In the genomic region with DNA sequence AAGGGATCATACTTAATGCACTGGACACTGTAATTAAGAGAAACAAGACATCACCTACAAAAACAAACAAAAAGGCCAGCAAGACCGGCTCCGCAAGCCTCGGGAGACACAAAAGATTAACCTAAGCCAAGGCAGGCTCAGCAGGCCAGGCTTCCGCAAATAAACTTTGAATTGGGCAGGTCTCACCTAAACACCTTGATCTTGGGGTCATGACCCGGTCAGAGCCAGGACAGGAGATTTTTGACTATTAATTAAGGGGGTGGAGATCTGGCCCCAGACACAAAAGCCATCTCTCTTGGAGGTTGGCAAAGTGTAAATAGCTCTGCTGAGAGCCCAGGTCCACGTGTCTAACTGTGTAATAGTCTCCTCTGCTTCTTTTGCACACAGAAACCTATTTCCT, we compare ENCODE assay signal across 13 mouse cellular contexts. TPM values are rescaled to one million over a fixed set of nuclear protein-coding genes. Genes with fewer than 3 reads are reported as not detected.
DNase-seq lines count a peak whose midpoint lies in the region; ATAC-seq and TF ChIP-seq lines count a peak whose summit lies in the region.
"Had no signal": no experiment of that assay in that cellular context is flagged by ENCODE, and none has a peak within 500 bp of the region (broad histone marks: within the 10 kb centered on the region; RNA-seq: fewer than 3 reads in every experiment).

No protein-coding gene starts in this region.

- WGBS in kidney, embryonic 15.5 days = 29% methylated on average over 6 of the region's 6 CpGs
- 37% methylated on average over 6 of the region's 6 CpGs for WGBS in heart, embryonic 12.5 days

- H3K4me1 ChIP-seq in CH12.LX (ENCODE audit: control insufficient read depth in 1 of 2, insufficient read depth in 2 of 2) = peaks cover 17 to 45% of the 10 kb centered on the region in 2 experiments
- peaks cover 21% of the 10 kb centered on the region for H3K4me1 ChIP-seq in kidney, embryonic 15.5 days
- peaks cover 28% of the 10 kb centered on the region for H3K4me1 ChIP-seq in heart, embryonic 12.5 days (replicated peaks)

- intact Hi-C loops in gastrocnemius, adult 2 months (cut with DNase I) = no loop called here
- intact Hi-C loops in gastrocnemius, postnatal 14 days (cut with DNase I; ENCODE audit: low total_unique reads) = no loop called here

- H3K9ac ChIP-seq in CH12.LX (ENCODE audit: insufficient read depth, low read depth) = no peak overlapping the region
- no peak overlapping the region for H3K9ac ChIP-seq in kidney, embryonic 15.5 days
- no peak overlapping the region; the same call in 1 of the 2 replicates for H3K9ac ChIP-seq in heart, embryonic 12.5 days
- H3K9ac ChIP-seq: forebrain, embryonic 12.5 days; liver, embryonic 13.5 days had no signal

- no peak for TF ChIP-seq CTCF in gastrocnemius, adult 2 months (IDR thresholded peaks at IDR 0.05)
- no peak for TF ChIP-seq CTCF in CH12.LX (conservative IDR thresholded peaks at IDR 0.05 in 1 of 2, IDR thresholded peaks at IDR 0.05 in 1 of 2; ENCODE audit: low read depth in 2 of 2, low read length in 2 of 2)

- H3K9me3 ChIP-seq in CH12.LX (replicated peaks; ENCODE audit: low read length) = peaks cover 9% of the 10 kb centered on the region
- H3K9me3 ChIP-seq in kidney, embryonic 15.5 days (replicated peaks) = no peaks in the 10 kb centered on the region
- 0 out of 2 replicates have a peak, but pooled peaks cover 5% of the 10 kb centered on the region for H3K9me3 ChIP-seq in heart, embryonic 12.5 days (replicated peaks)
- H3K9me3 ChIP-seq: forebrain, embryonic 12.5 days; liver, embryonic 13.5 days had no signal

- H3K27me3 ChIP-seq in CH12.LX (replicated peaks) = no peaks in the 10 kb centered on the region
- H3K27me3 ChIP-seq in kidney, embryonic 15.5 days = no peaks in the 10 kb centered on the region
- H3K27me3 ChIP-seq in heart, embryonic 12.5 days (replicated peaks) = no peaks in the 10 kb centered on the region
- H3K27me3 ChIP-seq: forebrain, embryonic 12.5 days; liver, embryonic 13.5 days had no signal

- H3K36me3 ChIP-seq in CH12.LX (replicated peaks in 1 of 2; ENCODE audit: control insufficient read depth in 1 of 2, insufficient read depth in 1 of 2, low read length in 1 of 2) = peaks cover 37 to 71% of the 10 kb centered on the region in 2 experiments
- H3K36me3 ChIP-seq in kidney, embryonic 15.5 days = peaks cover 19% of the 10 kb centered on the region
- H3K36me3 ChIP-seq in heart, embryonic 12.5 days = peaks cover 11% of the 10 kb centered on the region

- H3K79me2 ChIP-seq in CH12.LX (replicated peaks; ENCODE audit: control insufficient read depth, extremely low read depth, insufficient read depth, poor library complexity, severe bottlenecking) = peaks cover 91% of the 10 kb centered on the region

- in situ Hi-C loops in CH12.LX (cut with MboI; ENCODE audit: low pct_ligation_motif_present, low pct_unique_long_range_greater_than_20kb, low sequenced_read_pairs) = no loop called here

- no peak for TF ChIP-seq RAD21 in CH12.LX (IDR thresholded peaks at IDR 0.05; ENCODE audit: low read depth, low read length)

- H3K4me2 ChIP-seq in CH12.LX (ENCODE audit: insufficient read depth, low read depth, poor library complexity, severe bottlenecking) = no peak overlapping the region
- no peak overlapping the region for H3K4me2 ChIP-seq in kidney, embryonic 15.5 days
- no peak overlapping the region; the same call in 1 of the 2 replicates for H3K4me2 ChIP-seq in heart, embryonic 12.5 days
- H3K4me2 ChIP-seq: forebrain, embryonic 12.5 days; liver, embryonic 13.5 days had no signal

- TF ChIP-seq EP300 in CH12.LX (IDR thresholded peaks at IDR 0.05; ENCODE audit: low read length) = no peak

- peak; percentile 49; the same call in 1 of the 2 replicates for ATAC-seq in kidney, embryonic 15.5 days (replicated peaks; ENCODE audit: low FRiP score)
- ATAC-seq in heart, embryonic 12.5 days (ENCODE audit: insufficient number of reproducible peaks, low FRiP score) = no peak

- dilution Hi-C loops in CH12.LX (cut with MboI; ENCODE audit: extremely low pct_ligation_motif_present, extremely low pct_unique_long_range_greater_than_20kb, low sequenced_read_pairs) = no loop called here

- TF ChIP-seq POLR2A in CH12.LX (IDR thresholded peaks at IDR 0.05; ENCODE audit: low read depth, low read length) = 0 out of 2 replicates have a peak, but pooled peaks have one; percentile 2

- no peak for DNase-seq in gastrocnemius, adult 2 months
- DNase-seq in gastrocnemius, postnatal 14 days = no peak
- DNase-seq in CH12.LX (ENCODE audit: extremely low read depth) = no peak
- peak; percentile 10 for DNase-seq in embryo, embryonic 11 days
- DNase-seq in frontal cortex, adult 2 months (ENCODE audit: extremely low spot score in 1 of 2, low spot score in 1 of 2) = no peak
- DNase-seq in adrenal gland, adult 8-10 months = no peak
- DNase-seq: gastrocnemius, postnatal 25 days; liver, embryonic 13.5 days; right cerebral cortex, postnatal 4 days had no signal

- H3K4me3 ChIP-seq in gastrocnemius, adult 2 months = no peak overlapping the region
- no peak overlapping the region for H3K4me3 ChIP-seq in CH12.LX (replicated peaks in 1 of 3; ENCODE audit: low read depth in 2 of 3, low read length in 2 of 3, poor library complexity in 1 of 3)
- no peak overlapping the region for H3K4me3 ChIP-seq in kidney, embryonic 15.5 days (replicated peaks)
- H3K4me3 ChIP-seq in heart, embryonic 12.5 days = no peak overlapping the region
- H3K4me3 ChIP-seq: forebrain, embryonic 12.5 days; liver, embryonic 13.5 days had no signal

- peak overlapping the region; percentile 2 for H3K27ac ChIP-seq in gastrocnemius, adult 2 months
- H3K27ac ChIP-seq in CH12.LX (ENCODE audit: insufficient read depth, low read depth) = no peak overlapping the region
- peak overlapping the region; percentile 71 for H3K27ac ChIP-seq in kidney, embryonic 15.5 days
- no peak overlapping the region for H3K27ac ChIP-seq in heart, embryonic 12.5 days (ENCODE audit: poor library complexity, severe bottlenecking)
- H3K27ac ChIP-seq: forebrain, embryonic 12.5 days; liver, embryonic 13.5 days; macrophage had no signal

TF ChIP-seq in CH12.LX, 34 proteins besides CTCF, POLR2A, EP300 and RAD21:
- TF ChIP-seq NELFE (IDR thresholded peaks at IDR 0.05; ENCODE audit: low read depth, low read length) = no peak
- TF ChIP-seq HCFC1 (IDR thresholded peaks at IDR 0.05; ENCODE audit: low read depth, low read length) = no peak
- TF ChIP-seq JUN (IDR thresholded peaks at IDR 0.05; ENCODE audit: insufficient read depth, low read depth, low read length) = no peak
- no peak for TF ChIP-seq GABPA (IDR thresholded peaks at IDR 0.05; ENCODE audit: insufficient replicate concordance, low read depth, low read length)

RNA-seq across cellular contexts. Expression of a gene that starts 10.9 kb away (rescaled TPM):
- total RNA-seq in gastrocnemius, adult 2 months (2021) = 10 to 100 TPM; 16.4 to 29.2 TPM
- 10 to 100 TPM; 32.1 to 34.3 TPM for total RNA-seq in gastrocnemius, postnatal 14 days (2021)
- 59.1 and 78.5 TPM in 2 replicates for total RNA-seq in CH12.LX (2012; rRNA removed)
- 49.7 and 51.3 TPM in 2 replicates for total RNA-seq in CH12.LX (2014; rRNA removed)
- 38.5 and 39.6 TPM in 2 replicates for polyA plus RNA-seq in CH12.LX (2012; ENCODE audit: insufficient read length, low read depth)
- polyA plus RNA-seq in kidney, embryonic 15.5 days (2015; fragmentation: Nextera tagmentation; extraction: Ambion mirVana) = 20.0 and 23.3 TPM in 2 replicates
- polyA plus RNA-seq in frontal cortex, adult 2 months (2012; rRNA removed) = 30.1 and 33.1 TPM in 2 replicates
- 10 to 100 TPM; 27.6 to 77.3 (median 50.2) TPM for total RNA-seq in adrenal gland, adult 8-10 months (2022)
- polyA plus RNA-seq in heart, embryonic 12.5 days (2016; fragmentation: Nextera tagmentation; extraction: Ambion mirVana) = 15.3 and 16.3 TPM in 2 replicates

Comparison
In these comparisons a context has a peak if more than half of its experiments do, and no peak if none do; other contexts are left out.
1. H3K27ac ChIP-seq: peak in gastrocnemius, adult 2 months (single experiment) and kidney, embryonic 15.5 days (single experiment); none in CH12.LX (single experiment) and heart, embryonic 12.5 days (single experiment).